Mouse (Mus musculus) layer of hippocampus, adult 2 months (tissue): Measurements from ENCODE around the gene Exoc1. TPM values are rescaled to one million over a fixed set of nuclear protein-coding genes. Genes with fewer than 3 reads are reported as not detected.

ENCODE experiments used
- DNase-seq, 2 experiments: peaks; one replicate each; pipeline ENCODE4 v3.0.0; 2022; ENCODE audit warnings: low spot score in 2 of 2
- H3K27ac ChIP-seq: fragments of 200-600 bp; 2 replicates; pipeline ENCODE4 v1.8.1; 2022
- H3K4me3 ChIP-seq: fragments of 200-600 bp; 2 replicates; pipeline ENCODE4 v1.8.1; 2022; ENCODE audit warnings: mild to moderate bottlenecking
- CTCF ChIP-seq: fragments of 200-600 bp; conservative IDR thresholded peaks from 2 replicates; pipeline ENCODE4 v1.8.1; 2022; ENCODE audit warnings: antibody characterized with exemption, mild to moderate bottlenecking, moderate library complexity
- long read RNA-seq, 2 experiments: library from polyadenylated mRNA; stranded (forward); transcript quantifications; one replicate each; pipeline ENCODE4 v2.0.0; 2021; ENCODE audit warnings: borderline mapping rate in 2 of 2
- total RNA-seq, 2 experiments: library from RNA; stranded (reverse); gene quantifications; 2 replicates each; pipeline ENCODE4 v1.2.3; 2021

Gene Exoc1
- 10 to 100 TPM; 60.1 to 61.7 TPM for total RNA-seq
- long read RNA-seq, experiment 1, partial matches to known transcripts = 3 of 9 reads
- long read RNA-seq, experiment 1, other reads (novel, unspliced or antisense) = 4 of 9 reads
- long read RNA-seq, experiment 2, partial matches to known transcripts = 3 of 7 reads
- long read RNA-seq, experiment 2, other reads (novel, unspliced or antisense) = 0 of 7 reads

GRCm38 (mm10) chr5:76529040-76529703 is at the start of gene Exoc1:
Gene Exoc1, plus strand, starts transcription at chr5:76529311.
- Histone ChIP-seq H3K27ac (peak within 1 kb of the TSS; percentile 83), H3K4me3 (peak within 1 kb of the TSS; percentile 80)
- DNase-seq = peak; percentile 92 to 96
- TF ChIP-seq CTCF = no peak

DNA sequence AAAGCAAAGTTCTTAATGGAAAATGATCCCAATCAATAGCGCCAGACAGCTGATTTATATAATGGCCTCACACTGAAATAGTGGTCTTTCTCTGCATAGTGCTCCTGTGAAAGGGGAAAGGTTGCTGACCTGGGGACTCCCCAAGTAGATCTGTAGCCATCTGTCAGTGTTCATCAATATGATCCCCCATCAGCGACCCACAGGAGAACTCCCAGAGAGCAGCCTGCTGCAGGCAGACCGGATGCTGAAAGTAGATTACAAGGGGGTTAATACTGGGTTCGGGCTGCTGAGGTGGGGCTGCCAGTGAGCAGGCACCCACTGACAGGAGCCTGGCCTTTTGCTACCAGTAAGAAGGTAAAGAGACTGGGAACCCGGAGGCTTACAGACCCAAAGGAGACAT is 45.3 kb upstream of the Exoc1 start, which contains the start of gene Gm7271:
Gene Gm7271, plus strand, starts transcription at position 230 of the 400 bp plus-strand sequence.
- H3K27ac ChIP-seq = no peak within 1 kb of the TSS
- no peak for TF ChIP-seq CTCF
- no peak for DNase-seq
- no peak within 1 kb of the TSS for H3K4me3 ChIP-seq

DNA sequence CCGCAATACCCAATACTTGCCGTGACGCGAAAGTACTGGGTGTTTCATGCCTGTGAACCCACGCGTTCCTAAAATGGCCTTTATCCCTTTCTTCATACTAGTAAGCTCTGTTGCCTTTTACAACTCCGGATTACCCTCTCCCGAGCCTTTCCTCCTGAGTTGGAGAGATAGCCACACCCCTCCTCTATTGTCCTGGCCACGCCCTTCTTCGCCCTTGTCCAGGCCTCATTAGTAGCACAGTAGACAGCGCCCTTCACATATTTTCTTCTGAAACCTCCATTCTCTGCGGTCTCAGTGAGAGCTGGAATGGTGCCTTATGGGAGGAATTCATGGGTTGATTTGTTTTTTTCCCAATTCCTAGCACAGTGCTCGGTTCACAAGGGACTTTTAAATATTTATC is 34.0 kb upstream of the Exoc1 start:
- H3K27ac ChIP-seq = no peak overlapping the region
- H3K4me3 ChIP-seq = no peak overlapping the region
- DNase-seq = no peak
- no peak for TF ChIP-seq CTCF

GRCm38 (mm10) chr5:76522446-76522845 is 6.7 kb upstream of the Exoc1 start:
- H3K4me3 ChIP-seq = no peak overlapping the region
- H3K27ac ChIP-seq = no peak overlapping the region
- no peak for DNase-seq
- no peak for TF ChIP-seq CTCF

GRCm38 (mm10) chr5:76524623-76525022 is 4.5 kb upstream of the Exoc1 start:
- no peak for DNase-seq
- TF ChIP-seq CTCF = no peak
- Histone ChIP-seq H3K4me3 (no peak overlapping the region), H3K27ac (no peak overlapping the region)

DNA sequence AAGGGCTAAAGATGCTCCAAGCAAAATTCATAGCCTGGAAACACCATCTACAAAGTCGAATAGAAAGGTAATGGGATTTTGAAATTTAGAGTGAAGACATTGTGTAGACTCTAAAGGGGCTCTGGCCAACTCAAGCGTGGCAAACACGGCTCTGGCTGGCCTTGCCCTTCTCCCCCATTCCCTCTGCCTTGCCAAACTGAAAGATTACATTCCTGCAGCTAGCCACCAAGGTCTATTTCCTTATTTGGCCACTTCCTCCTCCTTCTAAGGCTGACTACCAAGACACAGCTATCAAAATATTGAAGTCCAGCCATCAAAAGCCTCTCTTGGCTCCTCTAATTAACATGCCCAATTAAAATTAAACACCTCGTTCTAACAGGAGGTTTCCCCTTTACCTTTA is 4.0 kb upstream of the Exoc1 start:
- DNase-seq = no peak
- no peak overlapping the region for H3K27ac ChIP-seq
- no peak for TF ChIP-seq CTCF
- H3K4me3 ChIP-seq = no peak overlapping the region

DNA sequence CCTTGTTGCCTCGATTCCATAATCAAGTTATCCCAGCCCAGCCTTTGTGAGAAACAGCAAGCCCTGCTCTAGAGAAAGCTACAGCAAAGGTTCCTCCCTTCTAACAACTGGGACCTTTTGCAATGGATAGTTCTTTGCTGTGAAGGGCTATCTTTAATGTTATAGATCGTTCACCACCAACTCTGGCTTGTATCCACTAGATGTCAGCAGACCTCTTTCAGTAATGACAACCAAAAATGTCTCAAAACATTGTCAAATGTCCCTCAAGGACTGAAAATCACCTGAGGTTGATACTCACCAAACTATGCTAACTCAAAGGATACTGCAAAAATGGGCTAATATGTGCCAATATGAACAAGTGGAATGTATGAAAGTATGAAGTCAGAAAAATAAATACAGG is 3.3 kb upstream of the Exoc1 start:
- Histone ChIP-seq H3K4me3 (no peak overlapping the region), H3K27ac (no peak overlapping the region)
- TF ChIP-seq CTCF = peak; percentile 66
- no peak for DNase-seq

DNA sequence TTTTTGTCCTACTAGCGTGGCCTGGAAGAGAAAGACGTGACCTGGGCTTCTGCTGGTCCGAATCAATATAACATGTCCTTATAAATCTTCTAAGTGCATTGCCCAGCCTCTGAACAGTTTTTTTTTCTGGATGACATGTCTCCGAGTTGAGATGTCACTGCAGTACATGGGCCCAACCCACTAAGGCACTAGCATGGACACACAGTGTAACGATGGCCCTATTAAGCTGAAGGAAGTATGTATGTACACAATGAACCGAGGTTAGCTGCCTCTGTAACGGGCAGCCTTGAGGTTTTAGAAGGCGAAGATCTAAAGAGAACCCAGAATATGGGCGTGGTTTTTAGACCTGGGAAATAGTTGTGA is 574 bp downstream of the Exoc1 start:
- TF ChIP-seq CTCF = no peak
- DNase-seq = no peak
- Histone ChIP-seq H3K27ac (peak overlapping the region; percentile 83), H3K4me3 (peak overlapping the region; percentile 80)

GRCm38 (mm10) chr5:76533186-76533585 is 4.1 kb downstream of the Exoc1 start:
- Histone ChIP-seq H3K27ac (peak overlapping the region; percentile 19; the same call in 1 of the 2 replicates), H3K4me3 (no peak overlapping the region)
- TF ChIP-seq CTCF = no peak
- DNase-seq = no peak

- no peak overlapping the region for H3K4me3 ChIP-seq
- H3K27ac ChIP-seq = no peak overlapping the region
- DNase-seq = no peak
- TF ChIP-seq CTCF = no peak
These were observed 7.1 kb downstream of the Exoc1 start for GRCm38 (mm10) chr5:76536231-76536630.

DNA sequence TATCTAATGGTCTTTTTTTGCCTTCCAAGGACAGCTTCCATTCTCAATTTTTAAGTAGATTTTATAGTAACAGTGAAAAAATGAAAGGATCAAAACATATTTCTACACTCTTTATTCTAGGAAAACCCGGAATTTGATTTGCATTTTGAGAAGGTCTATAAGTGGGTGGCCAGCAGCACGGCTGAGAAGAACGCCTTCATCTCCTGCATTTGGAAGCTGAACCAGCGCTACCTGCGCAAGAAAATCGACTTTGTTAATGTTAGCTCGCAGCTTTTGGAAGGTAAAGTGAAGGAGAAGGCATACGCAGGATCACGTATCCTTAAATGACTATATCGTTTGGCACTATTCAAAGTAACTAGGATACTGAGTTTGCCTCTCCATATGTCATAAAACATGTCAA is 8.5 kb downstream of the Exoc1 start:
- no peak for DNase-seq
- TF ChIP-seq CTCF = no peak
- no peak overlapping the region for H3K4me3 ChIP-seq
- no peak overlapping the region for H3K27ac ChIP-seq

DNA sequence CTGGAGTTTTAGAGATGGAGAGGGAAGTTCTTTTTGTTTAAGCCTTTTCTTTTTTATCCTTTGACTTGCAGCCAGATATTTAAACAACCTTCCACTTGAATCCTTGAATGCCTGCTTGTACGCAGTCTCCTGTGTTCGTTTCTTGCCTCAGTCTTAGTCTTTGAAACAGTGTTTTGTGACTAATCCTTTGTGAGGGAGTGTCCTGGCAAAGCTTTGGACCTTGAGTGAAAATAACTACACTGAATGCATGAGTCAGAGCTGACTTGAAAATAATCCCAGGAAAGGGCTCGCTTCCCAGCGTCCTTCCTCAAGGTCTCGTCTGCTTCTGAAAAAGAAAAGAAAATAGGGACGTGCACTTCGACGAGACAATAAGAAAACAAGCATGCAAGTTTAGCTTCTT is 11.1 kb downstream of the Exoc1 start:
- Histone ChIP-seq H3K4me3 (no peak overlapping the region), H3K27ac (0 out of 2 replicates have a peak overlapping the region, but pooled peaks have one; percentile 1)
- no peak for TF ChIP-seq CTCF
- DNase-seq = peak in 1 of 2 experiments; percentile 26

DNA sequence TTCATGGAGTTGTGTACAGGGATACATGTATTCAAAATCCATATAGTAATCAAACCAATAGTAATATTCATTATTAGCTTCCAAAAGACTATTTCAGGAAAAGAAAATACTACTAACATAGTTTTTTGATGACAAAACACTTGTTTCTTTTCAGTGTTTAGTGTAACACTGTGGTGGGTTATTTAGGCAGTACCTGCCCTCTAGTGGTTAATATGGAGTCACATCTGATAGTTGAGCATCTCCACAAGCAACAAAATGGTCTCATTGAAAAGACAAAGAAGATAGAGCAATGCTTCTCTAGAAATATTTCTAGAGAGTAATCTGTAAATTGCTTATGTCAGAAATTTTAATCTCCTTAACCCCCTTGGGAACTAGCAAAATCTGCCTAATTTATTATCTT is 11.7 kb downstream of the Exoc1 start:
- DNase-seq = no peak
- H3K4me3 ChIP-seq = no peak overlapping the region
- peak; percentile 88 for TF ChIP-seq CTCF
- H3K27ac ChIP-seq = no peak overlapping the region

- no peak for DNase-seq
- TF ChIP-seq CTCF = no peak
- no peak overlapping the region for H3K27ac ChIP-seq
These were observed 14.1 kb downstream of the Exoc1 start for GRCm38 (mm10) chr5:76543200-76543599.

More at GRCm38 (mm10) chr5:76543200-76543599, 14.1 kb downstream of the Exoc1 start:
- H3K4me3 ChIP-seq = no peak overlapping the region
